Comparison of ENCODE assay signal across 24 mouse cellular contexts in genomic region chr11:84948114-84948513, GRCm38 (mm10). TPM values are rescaled to one million over a fixed set of nuclear protein-coding genes. Genes with fewer than 3 reads are reported as not detected.
DNase-seq lines count a peak whose midpoint lies in the region; ATAC-seq and TF ChIP-seq lines count a peak whose summit lies in the region.
"Had no signal": no experiment of that assay in that cellular context is flagged by ENCODE, and none has a peak within 500 bp of the region (broad histone marks: within the 10 kb centered on the region; RNA-seq: fewer than 3 reads in every experiment).

No protein-coding gene starts in this region.

- peak; percentile 16; the same call in 1 of the 2 replicates for ATAC-seq in forebrain, embryonic 15.5 days (replicated peaks)
- no peak for ATAC-seq in forebrain, embryonic 12.5 days (ENCODE audit: low FRiP score)
- peak; percentile 52 for ATAC-seq in forebrain, embryonic 16.5 days
- ATAC-seq: inflammation-experienced regulatory T-cells, adult 6 months; intestine, postnatal 0 days had no signal

- TF ChIP-seq CTCF in ES-Bruce4 (IDR thresholded peaks at IDR 0.05; ENCODE audit: low read depth, low read length), result no peak

- H3K9me3 ChIP-seq in forebrain, embryonic 15.5 days, result no peaks in the 10 kb centered on the region
- no peaks in the 10 kb centered on the region for H3K9me3 ChIP-seq in forebrain, embryonic 12.5 days
- no peaks in the 10 kb centered on the region for H3K9me3 ChIP-seq in ES-Bruce4 (replicated peaks; ENCODE audit: control insufficient read depth, insufficient read depth, low read length, poor library complexity, severe bottlenecking)
- no peaks in the 10 kb centered on the region for H3K9me3 ChIP-seq in ES-E14 (ENCODE audit: control insufficient read depth, insufficient read depth, low read depth, low read length)
- H3K9me3 ChIP-seq in forebrain, embryonic 16.5 days (ENCODE audit: control insufficient read depth, low read length), result no peaks in the 10 kb centered on the region
- H3K9me3 ChIP-seq: embryonic facial prominence, embryonic 13.5 days; heart, embryonic 15.5 days; hindbrain, embryonic 10.5 days; hindbrain, embryonic 15.5 days had no signal

- no peak overlapping the region for H3K4me2 ChIP-seq in forebrain, embryonic 15.5 days (replicated peaks)
- no peak overlapping the region for H3K4me2 ChIP-seq in forebrain, embryonic 12.5 days
- H3K4me2 ChIP-seq in forebrain, embryonic 16.5 days (ENCODE audit: low read length), result no peak overlapping the region
- H3K4me2 ChIP-seq: embryonic facial prominence, embryonic 13.5 days; heart, embryonic 11.5 days; heart, embryonic 15.5 days; hindbrain, embryonic 15.5 days had no signal

- peak overlapping the region; percentile 6 for H3K27ac ChIP-seq in forebrain, embryonic 15.5 days (replicated peaks)
- H3K27ac ChIP-seq in forebrain, embryonic 12.5 days, result no peak overlapping the region
- peak overlapping the region; percentile 74 for H3K27ac ChIP-seq in ES-Bruce4 (ENCODE audit: insufficient read depth, low read length)
- H3K27ac ChIP-seq in ES-E14 (ENCODE audit: insufficient read depth, low read depth, low read length, poor library complexity, severe bottlenecking), result peak overlapping the region; percentile 75; the same call in 1 of the 2 replicates
- no peak overlapping the region; the same call in 1 of the 2 replicates for H3K27ac ChIP-seq in forebrain, embryonic 16.5 days (ENCODE audit: low read length)
- H3K27ac ChIP-seq: embryonic facial prominence, embryonic 13.5 days; heart, embryonic 15.5 days; hindbrain, embryonic 10.5 days had no signal

- TF ChIP-seq EP300 in ES-Bruce4 (IDR thresholded peaks at IDR 0.05; ENCODE audit: insufficient read depth, low read depth, low read length), result 0 out of 2 replicates have a peak, but pooled peaks have one; percentile 21

- WGBS in forebrain, embryonic 15.5 days, result 23% methylated on average over 3 of the region's 3 CpGs
- 29% methylated on average over 3 of the region's 3 CpGs for WGBS in forebrain, embryonic 12.5 days
- WGBS in forebrain, embryonic 16.5 days, result 19% methylated on average over 3 of the region's 3 CpGs

- no peaks in the 10 kb centered on the region; the same call in 1 of the 2 replicates for H3K27me3 ChIP-seq in forebrain, embryonic 15.5 days
- peaks cover 18% of the 10 kb centered on the region for H3K27me3 ChIP-seq in forebrain, embryonic 12.5 days
- no peaks in the 10 kb centered on the region for H3K27me3 ChIP-seq in ES-Bruce4 (ENCODE audit: control insufficient read depth, insufficient read depth, low read length, poor library complexity, severe bottlenecking)
- H3K27me3 ChIP-seq in forebrain, embryonic 16.5 days (replicated peaks; ENCODE audit: control insufficient read depth, insufficient read depth, low read length), result no peaks in the 10 kb centered on the region

- in situ Hi-C loops in ES-E14 (cut with MboI; ENCODE audit: low sequenced_read_pairs in 2 of 2, unreplicated experiment in 2 of 2), result no loop called here

- DNase-seq in ES-E14 (ENCODE audit: low read depth, low spot score), result no peak
- no peak for DNase-seq in adrenal gland, postnatal 10 days
- DNase-seq in embryo, embryonic 11 days, result no peak
- DNase-seq: adrenal gland, adult 2 months; adrenal gland, postnatal 36 days; cerebellum, adult 11 months; cerebellum, adult 8-10 months; gastrocnemius, postnatal 10 days; heart, adult 18-20 months; heart, postnatal 14 days had no signal

- TF ChIP-seq POLR2A in ES-Bruce4 (IDR thresholded peaks at IDR 0.05; ENCODE audit: insufficient read depth, low read length), result no peak

- H3K4me3 ChIP-seq in forebrain, embryonic 15.5 days, result no peak overlapping the region
- H3K4me3 ChIP-seq in forebrain, embryonic 12.5 days (replicated peaks), result no peak overlapping the region
- no peak overlapping the region for H3K4me3 ChIP-seq in ES-Bruce4 (ENCODE audit: low read depth, low read length)
- no peak overlapping the region for H3K4me3 ChIP-seq in ES-E14 (ENCODE audit: insufficient read depth in 1 of 2, low read depth in 1 of 2, low read length in 2 of 2, poor library complexity in 1 of 2, severe bottlenecking in 1 of 2)
- H3K4me3 ChIP-seq in forebrain, embryonic 16.5 days (replicated peaks; ENCODE audit: low read length), result no peak overlapping the region
- H3K4me3 ChIP-seq: embryonic facial prominence, embryonic 13.5 days; heart, embryonic 15.5 days; hindbrain, embryonic 10.5 days; hindbrain, embryonic 15.5 days had no signal

- H3K36me3 ChIP-seq in forebrain, embryonic 15.5 days, result no peaks in the 10 kb centered on the region
- H3K36me3 ChIP-seq in forebrain, embryonic 12.5 days (replicated peaks), result no peaks in the 10 kb centered on the region
- H3K36me3 ChIP-seq in ES-Bruce4 (ENCODE audit: control insufficient read depth, insufficient read depth, low read length, poor library complexity, severe bottlenecking), result no peaks in the 10 kb centered on the region
- H3K36me3 ChIP-seq in ES-E14 (ENCODE audit: control insufficient read depth, insufficient read depth, low read length, poor library complexity, severe bottlenecking), result no peaks in the 10 kb centered on the region
- H3K36me3 ChIP-seq in forebrain, embryonic 16.5 days (ENCODE audit: control insufficient read depth, insufficient read depth), result no peaks in the 10 kb centered on the region
- H3K36me3 ChIP-seq: embryonic facial prominence, embryonic 13.5 days; heart, embryonic 15.5 days; hindbrain, embryonic 10.5 days; hindbrain, embryonic 15.5 days had no signal

- no peak overlapping the region for H3K9ac ChIP-seq in forebrain, embryonic 15.5 days (replicated peaks)
- no peak overlapping the region for H3K9ac ChIP-seq in forebrain, embryonic 12.5 days
- H3K9ac ChIP-seq in ES-Bruce4 (ENCODE audit: low read depth, poor library complexity, severe bottlenecking), result peak overlapping the region; percentile 33
- no peak overlapping the region for H3K9ac ChIP-seq in ES-E14 (ENCODE audit: insufficient read depth, low read depth, low read length, poor library complexity, severe bottlenecking)
- H3K9ac ChIP-seq in forebrain, embryonic 16.5 days (replicated peaks; ENCODE audit: low read depth, low read length), result no peak overlapping the region
- H3K9ac ChIP-seq: embryonic facial prominence, embryonic 13.5 days; heart, embryonic 15.5 days; hindbrain, embryonic 15.5 days had no signal

- peaks cover 38% of the 10 kb centered on the region for H3K4me1 ChIP-seq in forebrain, embryonic 15.5 days
- peaks cover 24% of the 10 kb centered on the region for H3K4me1 ChIP-seq in forebrain, embryonic 12.5 days
- H3K4me1 ChIP-seq in ES-Bruce4 (ENCODE audit: control insufficient read depth, insufficient read depth, low read length) (peaks cover 17% of the 10 kb centered on the region), ES-E14 (ENCODE audit: control insufficient read depth in 2 of 2, insufficient read depth in 2 of 2, low read length in 2 of 2, poor library complexity in 1 of 2) (peaks cover 3 to 30% of the 10 kb centered on the region in 2 experiments; a peak in 3 of 4 replicates)
- peaks cover 26% of the 10 kb centered on the region for H3K4me1 ChIP-seq in forebrain, embryonic 16.5 days (replicated peaks; ENCODE audit: control insufficient read depth, insufficient read depth, low read length)
- H3K4me1 ChIP-seq: heart, embryonic 15.5 days had no signal

TF ChIP-seq in ES-E14, 5 proteins besides CTCF, POLR2A, EP300 and RAD21:
- no peak for TF ChIP-seq MAFK (IDR thresholded peaks at IDR 0.05; ENCODE audit: insufficient read depth, low read depth, low read length)
- no peak for TF ChIP-seq ZNF384 (IDR thresholded peaks at IDR 0.05; ENCODE audit: low read depth, low read length)
- no peak for TF ChIP-seq HCFC1 (IDR thresholded peaks at IDR 0.05; ENCODE audit: borderline replicate concordance, insufficient read depth, low read length)
- no peak for TF ChIP-seq ZC3H11A (IDR thresholded peaks at IDR 0.05; ENCODE audit: borderline replicate concordance, low read depth, low read length)
- TF ChIP-seq CHD2 (IDR thresholded peaks at IDR 0.05; ENCODE audit: low read depth, low read length), result no peak

RNA-seq across cellular contexts. Expression of gene Car4, which starts 9.5 kb away (rescaled TPM):
- polyA plus RNA-seq in forebrain, embryonic 15.5 days (2015; fragmentation: Nextera tagmentation; extraction: Ambion mirVana), result 1.9 and 2.7 TPM in 2 replicates
- 1.4 and 1.6 TPM in 2 replicates for polyA plus RNA-seq in forebrain, embryonic 12.5 days (2016; fragmentation: Nextera tagmentation; extraction: Ambion mirVana)
- 277 and 320 TPM in 2 replicates for polyA plus RNA-seq in ES-Bruce4 (2011; ENCODE audit: insufficient read depth, insufficient read length, low read depth, missing spikeins)
- 17.1 and 17.3 TPM in 2 replicates for total RNA-seq in ES-E14 (2012; rRNA removed)
- 2.5 and 2.6 TPM in 2 replicates for polyA plus RNA-seq in forebrain, embryonic 16.5 days (2015; fragmentation: Nextera tagmentation; extraction: Ambion mirVana)
- 10 to 100 TPM; 41.2 to 53.6 TPM for total RNA-seq in adrenal gland, postnatal 10 days (2021)
- total RNA-seq: CH12.LX; common myeloid progenitor, adult 5-6 weeks; MEL had no signal
- polyA plus RNA-seq: embryonic facial prominence, embryonic 13.5 days; inflammation-experienced regulatory T-cells, adult 6 months had no signal

RNA-seq across cellular contexts. Expression of gene Znhit3, which starts 31.9 kb away (rescaled TPM):
- polyA plus RNA-seq in forebrain, embryonic 15.5 days (2015; fragmentation: Nextera tagmentation; extraction: Ambion mirVana), result 61.7 and 67.8 TPM in 2 replicates
- 65.9 and 67.6 TPM in 2 replicates for polyA plus RNA-seq in forebrain, embryonic 12.5 days (2016; fragmentation: Nextera tagmentation; extraction: Ambion mirVana)
- 37.0 and 39.6 TPM in 2 replicates for polyA plus RNA-seq in ES-Bruce4 (2011; ENCODE audit: insufficient read depth, insufficient read length, low read depth, missing spikeins)
- total RNA-seq in ES-E14 (2012; rRNA removed), result 57.4 and 80.4 TPM in 2 replicates
- polyA plus RNA-seq in forebrain, embryonic 16.5 days (2015; fragmentation: Nextera tagmentation; extraction: Ambion mirVana), result 60.8 and 66.9 TPM in 2 replicates
- total RNA-seq in adrenal gland, postnatal 10 days (2021), result 10 to 100 TPM; 10.8 TPM

Comparison
In these comparisons a context has a peak if more than half of its experiments do, and no peak if none do; other contexts are left out.
1. H3K27ac ChIP-seq: peak in forebrain, embryonic 15.5 days (single experiment), ES-Bruce4 (single experiment) and ES-E14 (single experiment); none in forebrain, embryonic 12.5 days (single experiment) and forebrain, embryonic 16.5 days (single experiment).
2. RNA of gene Car4, which starts 9.5 kb away (polyA plus RNA-seq): 277 to 320 TPM in ES-Bruce4; 2.5 to 2.6 TPM in forebrain, embryonic 16.5 days, 1.9 to 2.7 TPM in forebrain, embryonic 15.5 days and 1.4 to 1.6 TPM in forebrain, embryonic 12.5 days; every median in the first group is over 10 times any median in the second.